Comparison of ENCODE assay signal across 12 mouse cellular contexts in genomic region chr14:16173292-16173691, GRCm38 (mm10).
DNase-seq lines count a peak whose midpoint lies in the region; ATAC-seq and TF ChIP-seq lines count a peak whose summit lies in the region.
"Had no signal": no experiment of that assay in that cellular context is flagged by ENCODE, and none has a peak within 500 bp of the region (broad histone marks: within the 10 kb centered on the region; RNA-seq: fewer than 3 reads in every experiment).

No protein-coding gene starts in this region.

- 0 out of 2 replicates have a peak, but pooled peaks cover 4% of the 10 kb centered on the region for H3K9me3 ChIP-seq in forebrain, embryonic 10.5 days
- H3K9me3 ChIP-seq in forebrain, embryonic 15.5 days, result no peaks in the 10 kb centered on the region
- H3K9me3 ChIP-seq: limb, embryonic 15.5 days; midbrain, embryonic 13.5 days had no signal

- TF ChIP-seq CTCF in spleen, adult 2 months (IDR thresholded peaks at IDR 0.05; ENCODE audit: extremely low read depth, insufficient read depth, insufficient read length, insufficient replicate concordance), result no peak

- no peak overlapping the region for H3K4me3 ChIP-seq in spleen, adult 2 months (ENCODE audit: extremely low read depth, insufficient read depth, insufficient read length)
- no peak overlapping the region for H3K4me3 ChIP-seq in forebrain, embryonic 10.5 days
- no peak overlapping the region for H3K4me3 ChIP-seq in forebrain, embryonic 15.5 days
- H3K4me3 ChIP-seq: erythroblast, embryonic 14.5 days; limb, embryonic 15.5 days; midbrain, embryonic 13.5 days had no signal

- no peak for ATAC-seq in forebrain, embryonic 15.5 days (replicated peaks)
- ATAC-seq: midbrain, embryonic 13.5 days; Patski had no signal

- under 1% methylated on average over 3 of the region's 3 CpGs for WGBS in spleen, adult 2 months
- WGBS in forebrain, embryonic 10.5 days, result 76% methylated on average over 3 of the region's 3 CpGs
- WGBS in forebrain, embryonic 15.5 days, result 81% methylated on average over 3 of the region's 3 CpGs

- no peak overlapping the region for H3K9ac ChIP-seq in forebrain, embryonic 15.5 days (replicated peaks)
- H3K9ac ChIP-seq: limb, embryonic 15.5 days; midbrain, embryonic 13.5 days had no signal

- TF ChIP-seq POLR2A in spleen, adult 2 months (IDR thresholded peaks at IDR 0.05; ENCODE audit: low read depth, low read length), result no peak

- H3K27me3 ChIP-seq in spleen, adult 2 months (ENCODE audit: control insufficient read depth, insufficient read depth, low read length), result no peaks in the 10 kb centered on the region
- no peaks in the 10 kb centered on the region for H3K27me3 ChIP-seq in forebrain, embryonic 10.5 days (ENCODE audit: poor library complexity, severe bottlenecking)
- H3K27me3 ChIP-seq in forebrain, embryonic 15.5 days, result no peaks in the 10 kb centered on the region
- H3K27me3 ChIP-seq: limb, embryonic 15.5 days; midbrain, embryonic 13.5 days had no signal

- H3K27ac ChIP-seq in spleen, adult 2 months (ENCODE audit: insufficient read depth, low read length), result peak overlapping the region; percentile 99
- no peak overlapping the region for H3K27ac ChIP-seq in forebrain, embryonic 10.5 days
- no peak overlapping the region for H3K27ac ChIP-seq in forebrain, embryonic 15.5 days (replicated peaks)
- H3K27ac ChIP-seq: limb, embryonic 15.5 days; midbrain, embryonic 13.5 days had no signal

- DNase-seq in lung, postnatal 25 days (ENCODE audit: low spot score), result peak; percentile 71
- no peak for DNase-seq in lung, postnatal 14 days
- peak; percentile 86 for DNase-seq in induced T-regulatory cell, adult 2 months (ENCODE audit: low read depth)
- peak; percentile 78 to 90 for DNase-seq in spleen, adult 2 months (ENCODE audit: low read depth in 1 of 2, low spot score in 2 of 2)
- no peak for DNase-seq in forebrain, embryonic 10.5 days (ENCODE audit: extremely low spot score, low spot score)
- no peak for DNase-seq in left cerebral cortex, adult 9 months (ENCODE audit: low spot score in 2 of 2)
- DNase-seq: cerebellum, postnatal 10 days had no signal

- peaks cover 37% of the 10 kb centered on the region for H3K4me1 ChIP-seq in spleen, adult 2 months (ENCODE audit: control insufficient read depth, insufficient read depth, insufficient read length)
- H3K4me1 ChIP-seq in forebrain, embryonic 10.5 days, result no peaks in the 10 kb centered on the region
- H3K4me1 ChIP-seq in forebrain, embryonic 15.5 days, result no peaks in the 10 kb centered on the region
- H3K4me1 ChIP-seq: limb, embryonic 15.5 days; midbrain, embryonic 13.5 days had no signal

- H3K36me3 ChIP-seq in spleen, adult 2 months (ENCODE audit: control insufficient read depth, insufficient read depth, low read length), result no peaks in the 10 kb centered on the region
- no peaks in the 10 kb centered on the region for H3K36me3 ChIP-seq in forebrain, embryonic 10.5 days (replicated peaks)
- H3K36me3 ChIP-seq in forebrain, embryonic 15.5 days, result no peaks in the 10 kb centered on the region
- H3K36me3 ChIP-seq: limb, embryonic 15.5 days; midbrain, embryonic 13.5 days had no signal

- no peak overlapping the region for H3K4me2 ChIP-seq in forebrain, embryonic 15.5 days (replicated peaks)
- H3K4me2 ChIP-seq: limb, embryonic 15.5 days; midbrain, embryonic 13.5 days had no signal

Comparison
In these comparisons a context has a peak if more than half of its experiments do, and no peak if none do; other contexts are left out.
1. DNase-seq: peak in lung, postnatal 25 days (single experiment), induced T-regulatory cell, adult 2 months (single experiment) and spleen, adult 2 months (2 of 2); none in lung, postnatal 14 days (single experiment), forebrain, embryonic 10.5 days (single experiment) and left cerebral cortex, adult 9 months (0 of 2).